Mouse (Mus musculus) hindbrain, postnatal 0 days (tissue): Measurements from ENCODE around the gene C330007P06Rik. TPM values are rescaled to one million over a fixed set of nuclear protein-coding genes. Genes with fewer than 3 reads are reported as not detected.

ENCODE experiments used
- ATAC-seq: fragments of 200-750 bp; cut with Nextera tagmentation; 2 replicates; pipeline ENCODE4 v1.8.0; 2017; ENCODE audit warnings: mild to moderate bottlenecking, moderate TSS enrichment, moderate library complexity
- DNase-seq: peaks from one replicate; pipeline ENCODE4 v3.0.0-alpha.2; 2015; ENCODE audit warnings: low spot score
- H3K27ac ChIP-seq: fragments of 300-500 bp; sonication (generic); 2 replicates; pipeline ENCODE4 v1.5.1; 2014; ENCODE audit warnings: mild to moderate bottlenecking
- H3K27me3 ChIP-seq: fragments of 300-500 bp; sonication (generic); 2 replicates; pipeline ENCODE4 v1.6.1; 2014; ENCODE audit warnings: low read length, mixed read lengths; ENCODE audit not compliant: insufficient read depth
- H3K36me3 ChIP-seq: fragments of 300-500 bp; sonication (generic); 2 replicates; pipeline ENCODE4 v1.6.1; 2014; ENCODE audit warnings: low read length, mixed read lengths; ENCODE audit not compliant: insufficient read depth
- H3K4me1 ChIP-seq: fragments of 300-500 bp; sonication (generic); 2 replicates; pipeline ENCODE4 v1.6.1; 2014; ENCODE audit warnings: antibody characterized with exemption, low read length, mixed read lengths; ENCODE audit not compliant: insufficient read depth
- H3K4me2 ChIP-seq: fragments of 300-500 bp; sonication (generic); 2 replicates; pipeline ENCODE4 v1.6.1; 2014; ENCODE audit warnings: low read depth, mild to moderate bottlenecking, low read length, moderate library complexity, mixed read lengths
- H3K4me3 ChIP-seq: fragments of 300-500 bp; sonication (generic); 2 replicates; pipeline ENCODE4 v1.5.1; 2014; ENCODE audit warnings: low read length
- H3K9ac ChIP-seq: fragments of 300-500 bp; sonication (generic); replicated peaks from 2 replicates; pipeline ENCODE4 v1.6.1; 2014; ENCODE audit warnings: mild to moderate bottlenecking, low read length, moderate library complexity, mixed read lengths
- H3K9me3 ChIP-seq: fragments of 300-500 bp; sonication (generic); 2 replicates; pipeline ENCODE4 v1.6.1; 2016; ENCODE audit warnings: low read length, mixed read lengths
- CTCF ChIP-seq: IDR thresholded peaks from 2 replicates; pipeline ENCODE4 v1.5.1; 2016; ENCODE audit warnings: antibody characterized with exemption, control low read depth, low read depth
- WGBS: fragments of 180-500 bp; shearing (Covaris S2); extraction: QIAGEN DNeasy Blood & Tissue Kit; methylation state at CpG from one replicate; pipeline ENCODE4 v1.1.7; 2014; 5-methylcytosine and 5-hydroxymethylcytosine counted together
- polyA plus RNA-seq: library from polyadenylated mRNA; unstranded; fragments of >200 nt; fragmentation: Nextera tagmentation; extraction: Ambion mirVana; gene quantifications from 2 replicates; pipeline ENCODE4 v1.2.1, GENCODE M21; 2015
- total RNA-seq: library from RNA; depleted of rRNA; stranded (reverse); fragments of >200 nt; gene quantifications from 2 replicates; pipeline ENCODE4 v1.2.3, GENCODE M21; 2014; rRNA removed

C330007P06Rik gene
- total and polyA plus RNA-seq, 2 experiments from 2014 or later: 20.5 to 26.8 TPM

DNA sequence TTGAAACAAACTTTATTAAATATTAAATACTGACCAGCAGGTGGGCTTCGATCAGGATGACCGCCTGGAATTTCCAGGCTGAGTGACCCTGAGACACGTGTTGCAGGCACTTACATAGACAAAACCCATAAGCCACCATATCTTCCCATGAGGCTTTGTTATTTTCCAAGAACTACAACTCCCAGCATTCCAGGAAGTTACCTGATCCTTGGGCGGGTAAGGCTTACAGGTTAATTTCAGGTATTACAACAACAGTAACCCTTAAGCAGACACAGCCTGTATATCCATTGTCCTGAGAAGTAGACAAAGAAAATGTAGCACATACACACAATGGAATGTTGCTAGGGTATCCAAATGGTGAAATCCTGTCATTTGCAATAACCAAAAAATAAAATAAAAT, 84.6 kb downstream of the C330007P06Rik start:
- H3K4me3 ChIP-seq: no peak overlapping the region
- H3K9ac ChIP-seq: no peak overlapping the region
- H3K4me2 ChIP-seq: no peak overlapping the region
- no peak for TF ChIP-seq CTCF
- DNase-seq (no peak), ATAC-seq (no peak)
- H3K27ac ChIP-seq: no peak overlapping the region
- H3K27me3 ChIP-seq: no peaks in the 10 kb centered on the region
- WGBS: 61% methylated on average over 4 of the region's 4 CpGs
- no peaks in the 10 kb centered on the region for H3K9me3 ChIP-seq
- no peaks in the 10 kb centered on the region for H3K4me1 ChIP-seq
- no peaks in the 10 kb centered on the region for H3K36me3 ChIP-seq

DNA sequence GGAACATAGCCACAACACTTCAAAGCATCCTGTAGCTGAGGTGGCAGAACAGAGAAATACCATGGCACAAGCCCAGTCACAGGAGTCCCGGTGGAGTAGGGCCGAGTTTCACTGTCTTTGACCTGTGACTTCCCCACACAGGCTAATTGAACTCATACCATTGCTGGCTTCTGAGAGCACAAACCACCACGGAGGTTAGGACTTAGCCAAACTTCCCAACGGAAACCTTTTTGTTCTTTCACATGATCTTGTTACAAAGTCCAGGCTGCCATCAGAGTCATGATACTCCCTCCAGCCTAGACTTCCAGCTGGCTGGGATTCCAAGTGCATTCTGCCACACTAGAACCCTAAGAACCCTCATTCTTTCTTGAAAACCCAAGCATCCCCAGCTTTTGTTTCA, 96.2 kb downstream of the C330007P06Rik start:
- H3K27me3 ChIP-seq: no peaks in the 10 kb centered on the region
- no peaks in the 10 kb centered on the region for H3K4me1 ChIP-seq
- H3K4me2 ChIP-seq: no peak overlapping the region
- WGBS: 78% methylated on average over 4 of the region's 4 CpGs
- H3K27ac ChIP-seq: no peak overlapping the region
- DNase-seq: no peak
- H3K36me3 ChIP-seq: no peaks in the 10 kb centered on the region
- no peak overlapping the region for H3K9ac ChIP-seq
- no peak overlapping the region for H3K4me3 ChIP-seq
- TF ChIP-seq CTCF: no peak
- no peaks in the 10 kb centered on the region for H3K9me3 ChIP-seq
- ATAC-seq: no peak

DNA sequence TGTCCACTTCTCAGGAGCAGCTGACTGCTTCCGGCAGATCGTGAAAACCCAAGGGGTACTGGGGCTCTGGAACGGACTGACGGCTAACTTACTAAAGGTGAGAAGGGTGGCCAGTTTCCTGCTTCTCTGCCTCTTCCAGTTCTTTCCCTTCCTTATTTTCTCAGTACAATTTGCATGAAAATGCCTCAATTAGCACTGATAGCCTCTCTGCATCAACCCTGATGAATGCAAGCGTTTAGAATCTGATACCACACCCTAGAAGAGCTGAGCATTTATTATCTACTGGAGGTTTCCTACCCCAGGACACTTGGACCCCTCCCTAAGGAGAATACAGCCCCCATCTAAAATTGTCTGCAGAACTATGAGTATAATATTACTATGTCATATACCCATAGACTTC, 98.4 kb downstream of the C330007P06Rik start:
- Histone ChIP-seq H3K4me3 (no peak overlapping the region), H3K9me3 (no peaks in the 10 kb centered on the region), H3K36me3 (no peaks in the 10 kb centered on the region), H3K27me3 (no peaks in the 10 kb centered on the region), H3K4me1 (no peaks in the 10 kb centered on the region), H3K9ac (no peak overlapping the region), H3K27ac (no peak overlapping the region), H3K4me2 (no peak overlapping the region)
- no peak for TF ChIP-seq CTCF
- no peak for ATAC-seq
- WGBS: 90% methylated on average over 5 of the region's 5 CpGs
- DNase-seq: no peak

Other genes starting within 250 kb of the C330007P06Rik start
- gene Akap17b, start 228.7 kb downstream of the C330007P06Rik start, total RNA-seq: 5.9 and 7.3 TPM in 2 replicates
- gene Akap17b, start 228.7 kb downstream of the C330007P06Rik start, polyA plus RNA-seq: 4.8 and 5.1 TPM in 2 replicates
- gene Slc25a43, start 130.5 kb downstream of the C330007P06Rik start, total RNA-seq: 0.83 and 1.8 TPM in 2 replicates
- 0.86 and 0.90 TPM in 2 replicates for gene Slc25a43, start 130.5 kb downstream of the C330007P06Rik start, polyA plus RNA-seq
- gene Slc25a5, start 78.5 kb downstream of the C330007P06Rik start, total RNA-seq: 494 and 546 TPM in 2 replicates
- gene Slc25a5, start 78.5 kb downstream of the C330007P06Rik start, polyA plus RNA-seq: 693 and 697 TPM in 2 replicates
- gene Ube2a, start 211 bp downstream of the C330007P06Rik start, total RNA-seq: 28.5 and 31.2 TPM in 2 replicates
- gene Ube2a, start 211 bp downstream of the C330007P06Rik start, polyA plus RNA-seq: 134 and 140 TPM in 2 replicates
- gene Nkrf, start 28.8 kb upstream of the C330007P06Rik start, total RNA-seq: 12.8 and 15.0 TPM in 2 replicates
- gene Nkrf, start 28.8 kb upstream of the C330007P06Rik start, polyA plus RNA-seq: 15.3 and 15.4 TPM in 2 replicates
- 81.3 and 106 TPM in 2 replicates for gene Sept6, start 117.7 kb upstream of the C330007P06Rik start, total RNA-seq
- gene Sept6, start 117.7 kb upstream of the C330007P06Rik start, polyA plus RNA-seq: 55.0 and 59.6 TPM in 2 replicates
- not detected in 2 replicates for gene Sowahd, start 174.7 kb upstream of the C330007P06Rik start, total RNA-seq
- gene Sowahd, start 174.7 kb upstream of the C330007P06Rik start, polyA plus RNA-seq: 0.09 TPM in 1 of 2 replicates, not detected in the other
- gene Rpl39, start 211.3 kb upstream of the C330007P06Rik start, total RNA-seq: 99.1 and 125 TPM in 2 replicates
- 351 and 371 TPM in 2 replicates for gene Rpl39, start 211.3 kb upstream of the C330007P06Rik start, polyA plus RNA-seq
- 6.8 and 7.9 TPM in 2 replicates for gene Upf3b, start 236.2 kb upstream of the C330007P06Rik start, total RNA-seq
- 22.8 and 25.9 TPM in 2 replicates for gene Upf3b, start 236.2 kb upstream of the C330007P06Rik start, polyA plus RNA-seq